Mouse (Mus musculus) lung, postnatal 36 days (tissue): Measurements from ENCODE around the gene Dexi.

Source experiments
- DNase-seq: peaks from one replicate; pipeline ENCODE4 v3.0.0; 2022; ENCODE audit warnings: mixed read lengths

Dexi gene

DNA sequence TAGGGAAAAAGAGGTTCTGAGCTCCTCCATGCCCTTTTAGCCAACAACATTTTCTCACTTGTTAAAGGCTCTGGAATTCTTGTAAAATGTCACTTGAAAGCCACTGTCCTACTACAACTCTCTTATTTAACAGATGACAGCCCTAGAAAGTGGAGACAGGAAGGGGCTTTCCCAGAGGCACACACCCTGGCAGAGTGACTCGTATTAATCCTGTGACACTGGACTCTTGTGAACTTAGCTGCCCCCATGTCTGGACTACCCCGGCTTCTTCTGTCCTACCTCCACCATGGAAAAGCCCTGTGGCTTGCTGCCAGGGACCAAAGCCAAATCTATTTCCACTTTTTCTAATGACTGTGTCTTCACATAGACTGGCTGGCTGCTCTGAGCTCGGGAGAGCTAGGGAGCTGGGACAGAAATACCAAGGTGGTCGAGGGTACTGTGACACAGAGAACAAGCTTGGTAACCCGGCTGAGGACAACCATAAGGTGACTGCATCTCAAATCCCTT lies 44.7 kb downstream of the Dexi start:
- no peak for DNase-seq

DNA sequence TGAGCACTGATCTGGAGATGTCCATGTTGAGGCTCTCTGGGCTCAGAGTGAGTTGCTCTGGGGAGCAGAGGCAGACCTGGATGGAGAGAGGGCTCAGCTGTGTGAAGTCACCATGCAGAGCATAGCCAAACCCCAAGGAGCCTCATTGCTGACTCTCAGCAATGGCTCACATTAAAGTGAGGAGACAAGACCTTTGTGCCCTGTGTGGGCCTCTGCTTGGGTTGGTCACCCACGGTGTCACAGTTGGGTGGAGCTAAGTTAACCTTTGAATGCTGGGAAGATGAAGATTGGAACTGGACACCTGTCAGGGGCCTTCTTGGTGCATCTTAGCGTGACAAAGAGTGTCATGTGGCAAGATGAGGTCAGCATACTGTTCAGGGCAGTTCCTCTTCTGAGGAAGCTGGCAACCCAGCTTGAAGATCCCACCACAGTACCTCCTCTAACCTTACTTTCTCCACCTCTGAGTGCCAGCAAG lies 47.0 kb downstream of the Dexi start:
- no peak for DNase-seq

DNA sequence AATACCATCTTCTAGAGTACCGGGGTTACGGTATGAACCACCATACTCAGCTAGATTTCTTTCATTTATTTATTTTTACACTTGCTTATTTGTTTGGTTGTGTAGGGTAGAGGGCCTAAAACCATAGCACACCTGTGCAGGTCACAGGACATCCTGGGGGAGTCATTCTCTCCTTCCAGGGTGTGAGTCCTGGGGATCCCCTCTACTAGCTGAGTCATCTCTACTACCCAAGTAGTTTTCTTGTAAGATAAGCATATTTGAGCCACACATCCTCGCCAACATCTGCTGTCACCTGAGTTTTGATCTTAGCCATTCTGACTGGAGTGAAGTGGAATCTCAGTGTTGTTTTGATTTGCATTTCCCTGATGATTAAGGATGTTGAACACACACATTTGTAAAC lies 50.3 kb downstream of the Dexi start:
- DNase-seq: no peak

DNA sequence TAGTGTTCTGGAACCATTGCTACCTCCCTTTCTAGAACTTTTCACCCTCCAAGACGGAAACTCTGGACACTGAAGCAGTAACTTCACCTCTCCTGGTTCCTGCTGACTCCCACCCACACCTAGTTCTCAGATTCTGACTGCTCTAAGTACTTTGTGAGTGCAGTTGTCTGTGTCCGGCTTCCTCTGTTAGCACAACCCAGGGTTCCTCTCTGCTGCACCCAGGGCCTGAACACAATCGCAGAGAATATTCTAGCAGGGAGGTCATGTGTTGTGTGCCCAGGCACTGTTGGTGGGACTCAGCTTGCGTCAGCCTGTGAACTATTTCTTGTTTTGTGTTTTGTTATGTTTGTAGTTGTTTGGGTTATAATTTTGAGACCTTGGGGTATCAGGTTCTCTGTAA lies 51.1 kb downstream of the Dexi start:
- DNase-seq: no peak

DNA sequence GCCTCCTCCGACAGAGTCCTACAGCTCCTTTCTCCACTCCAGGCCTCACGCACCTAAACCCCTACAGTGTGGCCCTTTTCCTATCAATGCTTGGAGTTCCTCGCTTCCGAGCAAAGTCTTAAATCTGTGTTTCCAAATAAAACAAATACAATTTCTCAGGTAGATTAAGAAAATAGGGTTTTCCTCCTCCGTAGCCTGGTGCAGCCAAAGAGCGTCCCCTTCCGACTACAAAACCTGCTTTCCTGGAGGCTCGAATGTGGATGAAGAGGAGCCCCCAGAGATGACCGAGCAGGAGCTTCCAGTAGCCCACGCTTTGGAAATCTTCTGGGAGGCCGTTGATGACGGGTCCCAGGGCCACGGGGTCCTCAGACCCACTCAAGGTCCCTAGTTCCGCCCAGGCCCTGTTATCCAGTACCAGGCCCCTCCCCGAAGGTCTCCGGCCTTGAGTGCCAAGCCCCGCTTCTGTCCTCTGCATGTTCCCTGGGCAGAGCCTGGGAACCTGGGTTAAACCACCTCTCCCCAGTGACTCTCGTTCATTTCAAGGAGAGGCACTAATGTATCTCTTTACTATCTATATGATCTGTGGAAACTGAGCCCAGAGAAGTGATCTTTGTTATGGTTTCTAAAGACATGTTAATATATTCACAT lies 52.2 kb downstream of the Dexi start:
- DNase-seq: no peak

DNA sequence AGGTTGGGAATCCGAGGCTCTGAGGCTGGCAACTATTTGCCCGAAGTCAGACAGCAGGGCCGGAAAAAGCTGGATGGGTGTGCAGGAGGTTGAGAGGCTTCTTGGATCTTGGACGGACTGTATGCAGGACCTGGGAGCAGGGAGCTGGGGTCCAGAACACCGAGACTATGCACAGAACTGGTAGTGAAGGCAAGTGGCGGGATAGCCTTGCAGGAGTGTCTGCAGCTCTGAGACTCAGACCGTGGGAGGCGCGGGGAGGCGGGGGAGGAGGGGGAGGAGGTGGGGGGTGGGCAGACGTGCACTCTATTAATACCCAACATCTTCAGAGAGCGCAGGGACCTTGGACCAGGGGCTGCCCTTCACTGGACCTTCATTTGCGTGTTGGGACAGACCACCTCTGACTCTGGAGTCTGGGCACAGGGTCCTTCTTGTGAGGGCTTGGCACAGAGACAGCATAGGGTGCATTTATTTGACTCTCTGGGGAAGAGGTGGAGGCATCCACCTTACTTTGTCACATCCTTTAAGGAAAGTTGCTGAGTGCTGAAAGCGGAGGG lies 52.9 kb downstream of the Dexi start:
- no peak for DNase-seq

DNA sequence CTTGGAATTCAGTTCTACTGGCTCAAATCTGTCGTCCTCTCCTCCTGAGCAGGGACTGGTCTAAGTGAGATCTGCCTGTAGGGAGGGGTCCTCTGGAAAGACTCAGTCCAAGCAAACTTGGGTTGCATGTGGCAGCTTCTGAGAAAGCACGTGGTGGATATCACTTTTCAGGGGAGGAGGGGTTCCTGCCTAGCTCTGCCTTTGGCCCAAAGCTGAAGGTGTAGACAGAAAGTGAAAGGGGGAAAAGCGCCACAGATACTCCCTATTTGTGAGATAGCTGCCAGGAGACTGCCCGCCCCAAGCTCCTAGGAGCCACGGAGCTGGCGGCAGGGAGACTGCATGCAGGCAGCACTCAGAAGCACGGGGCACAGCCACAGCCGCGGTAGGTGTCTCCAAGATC lies 53.4 kb downstream of the Dexi start:
- no peak for DNase-seq

DNA sequence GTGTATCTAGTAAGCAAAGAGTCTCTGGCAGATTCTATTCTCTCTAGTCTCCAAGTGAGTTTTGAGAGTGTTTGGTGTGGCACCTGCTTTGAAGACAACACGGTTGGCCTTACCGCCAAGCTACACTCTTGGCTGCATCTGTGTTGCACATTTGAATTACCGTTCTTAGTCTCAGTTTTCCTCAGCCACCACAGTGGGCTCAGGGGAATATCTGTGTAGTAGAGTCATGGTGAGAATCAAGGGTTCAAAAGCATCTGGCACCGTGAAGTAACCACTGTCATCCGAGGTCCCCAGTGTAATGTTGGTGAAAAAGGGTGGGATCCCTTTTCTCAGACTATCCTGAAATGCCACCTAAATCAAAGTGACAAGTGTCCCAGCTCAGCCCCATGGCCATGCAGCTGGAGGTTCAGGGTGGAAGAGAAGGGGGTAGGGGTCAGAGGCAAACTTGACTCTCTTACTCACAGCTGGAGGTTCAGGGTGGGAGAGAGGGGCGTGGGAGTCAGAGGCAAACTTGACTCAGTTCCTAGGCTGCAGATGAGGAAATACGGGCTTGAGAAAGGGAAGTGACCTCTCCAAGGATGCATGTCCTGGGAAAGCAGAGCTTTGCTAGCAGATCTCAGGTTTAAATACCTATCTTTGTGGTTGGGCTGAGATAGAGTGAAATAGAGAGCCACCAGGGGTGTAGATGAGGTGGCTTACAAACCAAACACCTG lies 53.9 kb downstream of the Dexi start:
- DNase-seq: no peak

DNA sequence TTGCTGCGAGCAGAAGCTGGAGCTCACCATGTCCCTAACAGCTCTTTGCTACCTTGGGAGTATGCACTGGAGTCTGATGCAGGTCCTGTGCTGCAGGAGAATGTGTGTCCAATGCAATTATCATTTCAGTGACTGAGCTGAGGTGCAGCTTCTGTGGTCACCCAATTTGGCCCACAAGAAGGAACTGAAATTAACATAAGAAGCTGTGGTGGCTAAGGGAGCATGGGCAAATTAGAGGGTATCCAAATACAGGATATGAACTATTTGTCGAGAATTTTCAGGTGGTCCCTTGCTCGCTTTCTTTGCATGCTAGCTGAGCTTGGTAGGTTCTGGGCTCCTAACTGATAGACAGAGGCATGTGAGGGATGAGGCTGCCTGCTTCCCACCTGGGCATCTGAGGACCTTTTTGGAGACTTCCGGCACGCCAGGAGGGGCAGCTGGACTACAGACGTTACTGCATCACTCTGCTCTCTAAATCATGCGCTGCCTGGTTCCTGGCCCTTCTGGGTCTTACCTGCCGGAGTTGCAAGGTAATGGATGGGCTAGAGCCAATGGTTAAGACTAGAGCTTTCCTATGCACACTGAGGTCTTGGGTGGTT lies 54.9 kb downstream of the Dexi start:
- DNase-seq: peak; percentile 40

DNA sequence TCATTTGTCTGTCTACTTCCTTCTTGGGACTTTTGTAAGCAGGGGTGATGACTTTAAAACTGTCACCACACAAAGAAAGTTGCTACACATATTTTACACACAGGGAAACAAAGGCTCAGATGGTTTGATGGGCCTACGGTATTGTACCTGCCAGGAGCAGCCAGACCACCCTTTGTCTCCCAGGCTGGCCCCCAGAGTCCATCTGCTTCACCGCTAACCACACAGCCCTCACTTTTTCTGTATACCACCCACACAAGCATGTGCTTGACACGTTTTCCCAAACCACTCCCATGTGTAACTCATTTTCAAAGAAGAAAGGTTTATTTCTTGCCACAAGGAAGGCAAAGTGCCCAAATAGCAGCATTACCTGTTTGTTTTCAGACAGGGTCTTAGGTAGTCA lies 55.9 kb downstream of the Dexi start:
- DNase-seq: no peak

DNA sequence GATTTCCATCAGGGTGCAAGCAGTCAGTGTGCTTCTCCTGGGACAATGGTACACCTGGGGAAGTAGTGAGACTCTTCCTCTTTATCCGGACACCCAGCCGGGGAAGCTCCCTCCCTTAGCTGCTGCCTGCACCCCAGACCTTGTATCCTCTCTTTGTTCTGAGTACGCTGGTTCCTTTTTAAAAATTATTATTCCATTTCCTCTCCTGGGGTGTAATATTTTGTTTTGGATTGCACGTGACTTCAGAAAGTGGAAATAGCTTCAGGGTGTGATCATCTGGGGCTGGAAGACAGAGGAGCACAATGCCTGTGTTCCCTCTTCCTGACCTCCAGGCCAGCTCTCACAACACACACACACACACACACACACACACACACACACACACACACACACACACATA lies 60.5 kb downstream of the Dexi start:
- DNase-seq: no peak

DNA sequence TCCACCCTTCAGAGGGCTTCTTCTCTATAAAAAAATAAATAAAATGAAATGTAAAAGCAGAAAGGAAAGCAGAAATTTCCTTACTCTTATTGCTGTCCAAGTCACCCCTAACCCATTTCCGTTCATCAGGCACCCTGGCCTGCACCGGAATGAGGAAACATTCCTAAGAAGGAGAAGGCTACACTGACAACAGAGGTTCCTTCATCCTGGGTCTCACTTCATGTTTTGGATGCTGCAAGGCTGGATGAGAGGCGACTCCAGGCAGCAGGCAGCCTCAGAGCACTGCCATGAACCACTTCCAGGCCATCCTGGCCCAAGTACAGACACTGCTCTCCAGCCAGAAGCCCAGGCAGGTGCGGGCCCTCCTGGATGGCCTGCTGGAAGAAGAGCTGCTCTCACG lies 63.0 kb downstream of the Dexi start, which contains the start of gene Ciita:
Gene Ciita, plus strand, starts transcription at position 203 of the 400 bp plus-strand sequence.
- DNase-seq: no peak

DNA sequence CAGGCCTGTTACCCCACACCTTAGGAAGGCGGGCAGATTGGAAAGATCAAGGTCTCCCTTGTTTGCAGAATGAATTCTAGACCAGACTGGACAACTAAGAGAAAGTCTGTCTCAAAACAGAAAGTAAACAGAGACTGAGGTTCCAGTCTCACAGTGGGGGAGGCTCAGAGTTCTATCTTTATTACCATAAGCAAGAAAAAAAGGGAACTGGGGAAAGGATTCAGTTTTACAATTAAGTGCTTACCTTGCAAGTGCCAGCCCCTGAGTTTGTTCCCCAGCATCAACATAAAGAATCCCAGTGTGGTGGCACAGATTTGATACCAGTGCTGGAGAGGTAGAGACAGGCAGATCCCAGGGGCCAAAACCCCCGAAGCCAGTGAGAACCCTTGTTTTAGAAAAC lies 66.9 kb downstream of the Dexi start:
- peak; percentile 30 for DNase-seq

DNA sequence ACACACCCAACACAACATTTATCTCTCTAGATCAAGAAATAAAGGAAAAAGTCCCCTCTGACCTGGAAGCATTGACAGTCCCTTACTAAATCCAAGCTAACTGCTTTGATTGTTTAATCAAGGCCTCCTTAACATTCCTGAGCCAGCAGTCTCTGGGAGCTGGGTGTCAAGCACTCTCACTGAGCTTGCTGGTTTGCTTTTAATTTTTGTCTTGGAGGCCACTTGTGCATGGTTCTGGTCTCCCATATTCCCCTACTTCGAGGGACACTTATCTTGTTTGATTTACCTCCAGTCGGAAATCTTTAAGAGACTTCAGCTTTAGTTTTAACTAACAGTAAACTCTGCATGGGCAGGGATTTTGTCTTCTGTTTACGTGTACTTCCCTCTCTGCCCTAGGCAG lies 67.9 kb downstream of the Dexi start:
- peak; percentile 76 for DNase-seq

DNA sequence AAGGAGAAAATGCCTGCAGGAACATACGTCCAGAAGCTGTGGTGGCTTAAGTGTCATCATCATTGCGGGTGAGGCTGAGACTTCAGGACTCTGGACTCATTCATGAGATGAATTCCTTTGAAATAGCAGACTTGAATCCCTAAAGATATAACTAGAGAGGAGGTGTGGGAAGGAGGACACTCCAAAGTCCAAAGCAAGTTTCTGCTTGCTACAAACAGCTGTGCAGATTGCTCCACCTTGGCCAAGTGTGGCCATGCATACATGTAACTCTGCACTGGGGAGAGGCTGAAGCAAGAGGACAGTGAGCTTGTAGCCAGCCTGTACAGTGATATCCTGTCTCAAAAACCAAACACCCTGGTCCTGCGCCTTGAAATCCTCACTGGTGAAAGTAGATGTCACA lies 70.9 kb downstream of the Dexi start:
- DNase-seq: no peak

DNA sequence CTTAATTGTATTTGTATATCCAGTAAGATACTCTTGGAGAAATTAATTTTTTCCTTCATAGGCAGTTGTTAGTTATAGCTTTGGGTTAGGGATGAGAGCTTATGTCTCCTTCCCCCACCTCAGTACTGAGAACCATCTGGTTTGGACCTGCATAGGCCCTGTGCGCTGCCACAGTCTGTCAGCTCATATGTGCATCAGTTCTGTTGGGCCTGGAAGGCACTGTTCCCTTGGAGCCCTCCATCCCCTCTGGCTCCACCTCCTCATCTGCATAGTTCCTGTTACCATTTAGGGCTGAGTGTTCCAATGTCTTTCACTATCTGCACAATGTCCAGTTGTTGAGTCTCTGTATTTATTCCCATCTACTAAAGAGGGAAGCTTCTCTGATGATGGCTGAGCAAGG lies 74.7 kb downstream of the Dexi start:
- DNase-seq: no peak

DNA sequence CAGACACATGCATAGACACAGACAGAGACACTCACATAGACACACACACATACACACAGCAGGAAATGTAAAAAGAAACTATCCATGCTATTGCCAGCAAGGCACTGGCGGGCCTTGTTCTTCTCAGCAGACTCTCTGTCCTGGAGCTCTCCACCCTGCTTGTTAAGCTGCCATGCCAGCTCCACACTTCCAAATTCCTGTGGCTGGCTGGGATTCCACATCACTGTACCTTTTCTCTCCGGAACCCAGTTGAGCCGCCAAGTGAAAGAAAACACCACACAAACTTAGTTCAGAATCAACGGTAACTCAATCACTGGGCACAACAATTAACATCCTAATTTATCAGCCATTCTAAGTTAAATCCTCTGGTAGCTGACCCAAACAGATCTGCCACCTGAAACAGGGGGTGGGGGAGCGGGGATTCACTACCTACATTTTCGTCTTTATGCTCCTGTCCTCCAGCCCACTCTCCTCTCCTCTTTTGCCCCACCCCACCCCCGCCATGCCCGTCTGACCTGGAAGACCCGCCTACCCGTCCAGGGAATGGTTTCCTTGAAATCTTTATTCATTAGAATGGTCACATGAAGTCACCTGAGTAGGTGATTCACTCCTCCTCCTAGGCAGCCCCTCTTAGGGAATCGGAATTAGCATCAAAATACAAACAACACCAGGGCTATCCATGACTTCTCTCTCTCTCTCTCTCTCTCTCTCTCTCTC lies 75.3 kb downstream of the Dexi start:
- DNase-seq: peak; percentile 42

DNA sequence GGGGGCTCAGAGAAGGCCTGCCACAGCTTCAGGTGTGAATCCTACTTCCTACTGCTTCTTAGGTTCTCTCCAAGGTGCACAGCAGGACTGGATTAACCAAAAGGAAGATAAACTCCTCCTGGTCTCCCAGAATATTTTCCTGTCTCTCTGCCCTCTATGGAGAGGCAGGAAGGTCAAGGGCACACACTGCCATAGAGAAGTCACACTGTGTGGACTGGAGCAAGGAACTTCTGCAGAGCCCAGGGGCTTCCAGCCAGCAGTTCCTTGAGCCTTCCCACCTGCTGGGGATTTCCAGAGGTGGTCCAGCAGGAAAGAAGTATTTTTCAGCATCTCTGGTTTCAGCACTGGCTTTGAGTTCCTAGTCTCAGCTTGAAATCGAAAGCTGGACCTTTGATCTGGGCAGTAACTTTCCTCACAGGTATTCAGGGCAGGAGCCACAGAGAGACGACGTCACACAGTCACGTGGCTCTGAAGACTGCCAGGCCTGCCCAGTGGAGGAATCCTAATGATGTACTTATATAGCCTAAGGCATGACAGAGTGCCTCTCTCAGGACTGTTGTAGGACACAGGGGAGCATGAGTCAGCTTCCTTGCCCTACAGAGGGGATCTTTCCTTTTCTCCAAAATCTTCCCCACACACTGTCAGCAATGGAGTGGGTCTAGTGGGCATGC lies 77.7 kb downstream of the Dexi start:
- peak; percentile 65 for DNase-seq

DNA sequence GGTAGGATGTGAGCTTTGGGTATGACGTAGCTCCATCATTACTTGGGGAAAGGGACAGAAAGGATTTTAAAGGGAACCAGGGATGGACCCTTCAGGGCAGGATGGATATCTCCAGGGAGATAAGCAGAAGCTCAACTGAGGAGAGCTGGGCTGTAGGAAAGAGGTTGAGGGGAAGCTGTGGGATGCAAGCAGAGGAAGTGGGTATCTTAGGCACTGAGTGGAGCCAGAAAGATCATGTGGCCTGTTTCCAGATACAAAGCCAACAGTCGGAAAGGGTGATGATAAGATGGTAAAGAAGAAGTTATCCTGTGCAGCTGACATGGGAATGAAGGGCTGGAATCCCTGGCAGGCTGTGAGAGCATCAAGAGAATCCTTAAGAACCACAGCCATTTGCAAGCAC lies 81.7 kb downstream of the Dexi start:
- DNase-seq: no peak

DNA sequence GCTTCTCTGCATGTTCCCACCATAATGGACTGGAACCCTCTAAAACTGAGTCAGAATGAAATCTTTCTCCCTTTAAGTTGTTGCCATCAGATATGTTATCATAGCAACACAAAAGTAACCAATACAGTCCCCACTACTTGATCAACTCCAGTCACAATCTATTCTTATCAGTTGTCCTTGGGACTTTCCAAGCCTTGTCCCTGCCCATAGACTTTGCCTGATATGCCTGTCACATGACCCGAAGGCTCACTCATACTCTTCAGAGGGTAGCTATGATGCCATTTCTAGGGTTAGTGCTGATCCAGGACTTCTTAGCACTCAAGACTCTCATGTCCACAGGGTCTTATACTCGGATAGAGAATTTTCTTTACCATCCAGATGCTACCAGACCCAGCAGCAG lies 82.7 kb downstream of the Dexi start:
- no peak for DNase-seq

DNA sequence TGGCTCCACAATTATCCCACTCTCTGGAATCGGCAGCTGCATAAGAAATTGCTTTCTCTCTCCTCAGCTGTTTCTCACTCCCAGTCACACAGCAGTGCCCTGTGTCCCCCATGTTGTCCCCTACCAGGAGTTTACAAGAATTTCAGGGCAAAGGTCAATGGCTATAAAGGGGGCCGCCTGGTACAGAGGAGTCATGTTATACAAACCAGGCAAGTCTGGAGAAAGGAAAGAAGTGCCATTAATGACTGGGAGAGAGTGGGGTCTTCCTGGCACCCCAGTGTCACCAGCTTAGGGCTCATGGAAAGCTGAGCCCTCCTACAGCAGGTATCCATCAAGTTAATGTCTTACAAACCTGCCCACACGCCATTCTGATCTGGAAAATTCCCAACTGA lies 88.3 kb downstream of the Dexi start:
- no peak for DNase-seq

DNA sequence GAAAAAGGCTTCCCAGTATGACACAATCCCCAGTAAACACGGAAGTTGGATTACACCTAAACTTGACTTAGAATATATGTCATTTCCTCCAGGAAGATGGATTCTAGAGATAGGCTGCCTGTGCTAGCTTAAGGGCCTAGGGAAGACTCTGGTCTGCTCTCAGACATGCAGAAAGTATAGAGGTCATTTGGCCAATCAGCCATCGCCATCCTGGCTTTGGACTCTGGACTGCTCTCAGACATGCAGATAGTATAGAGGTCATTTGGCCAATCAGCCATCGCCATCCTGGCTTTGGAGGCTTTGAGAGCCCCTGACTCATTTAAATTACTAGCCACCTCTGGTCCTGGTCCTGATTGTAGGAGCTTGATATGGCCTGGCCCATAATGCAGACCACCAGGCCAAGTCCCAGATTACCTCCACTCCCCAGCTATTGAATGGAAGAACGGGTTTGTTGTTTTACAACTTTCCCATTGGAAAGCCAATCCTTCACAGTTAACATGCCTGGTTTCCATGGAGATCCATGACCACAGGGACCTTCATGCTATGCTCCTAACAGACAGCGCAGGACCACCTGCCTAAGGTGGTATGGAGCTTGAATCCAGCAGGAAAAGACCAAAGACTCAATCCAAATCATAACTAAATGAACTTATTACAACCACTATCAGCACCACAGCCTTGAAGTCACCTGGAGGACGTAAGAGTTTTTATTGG lies 88.8 kb downstream of the Dexi start:
- no peak for DNase-seq
